Mouse (Mus musculus) v-Abl transformed pro-B cells (cell line): Measurements from ENCODE around the gene Msrb1.
"Not testable (repeated sequence)": the region's sequence is repeated elsewhere in the genome, so short reads cannot be mapped to it uniquely, and the experiment has no call there.

Experiments used
- in situ Hi-C, 2 experiments: fragments of 400-800 bp; cut with MboI; formaldehyde crosslinking; loops; one replicate each; pipeline ENCODE4 v1.15.1; 2025; ENCODE audit not compliant: unreplicated experiment in 2 of 2

Msrb1 gene

GRCm38 (mm10) chr17:24736330-24737051 lies at the start of gene Msrb1:
TSS of gene Msrb1 (plus strand) at chr17:24736642.
- in situ Hi-C loops: loop anchor here in 1 of 2 experiments (10.0 kb wide), 1 partner anchor 628 kb away; the partner anchor contains the start of genes Tpsb2 and Tpsg1

DNA sequence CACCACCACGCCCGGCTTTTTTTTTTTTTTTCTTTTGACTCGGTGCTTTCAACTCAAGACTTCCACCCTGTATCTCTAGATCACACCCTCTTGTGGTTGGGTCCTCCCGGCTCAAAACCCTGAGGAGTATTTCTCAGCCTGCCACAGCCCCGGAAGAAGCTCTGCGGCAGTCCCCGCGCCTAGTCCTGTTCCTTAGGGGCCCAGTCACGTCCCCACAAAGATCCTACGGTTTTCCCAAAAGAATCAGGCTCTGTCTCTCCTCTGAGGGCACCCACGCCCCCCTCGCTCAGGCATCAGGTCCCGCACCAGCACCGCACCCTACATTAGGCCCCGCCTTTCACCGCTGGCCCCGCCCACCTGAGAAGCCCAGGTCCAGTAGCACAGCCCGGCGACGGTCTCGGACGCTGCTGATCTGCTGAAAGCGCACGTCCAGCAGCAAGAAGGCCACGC lies 49.3 kb upstream of the Msrb1 start:
- in situ Hi-C loops: no loop called here

GRCm38 (mm10) chr17:24687599-24687998 lies 48.8 kb upstream of the Msrb1 start:
- in situ Hi-C loops: no loop called here

DNA sequence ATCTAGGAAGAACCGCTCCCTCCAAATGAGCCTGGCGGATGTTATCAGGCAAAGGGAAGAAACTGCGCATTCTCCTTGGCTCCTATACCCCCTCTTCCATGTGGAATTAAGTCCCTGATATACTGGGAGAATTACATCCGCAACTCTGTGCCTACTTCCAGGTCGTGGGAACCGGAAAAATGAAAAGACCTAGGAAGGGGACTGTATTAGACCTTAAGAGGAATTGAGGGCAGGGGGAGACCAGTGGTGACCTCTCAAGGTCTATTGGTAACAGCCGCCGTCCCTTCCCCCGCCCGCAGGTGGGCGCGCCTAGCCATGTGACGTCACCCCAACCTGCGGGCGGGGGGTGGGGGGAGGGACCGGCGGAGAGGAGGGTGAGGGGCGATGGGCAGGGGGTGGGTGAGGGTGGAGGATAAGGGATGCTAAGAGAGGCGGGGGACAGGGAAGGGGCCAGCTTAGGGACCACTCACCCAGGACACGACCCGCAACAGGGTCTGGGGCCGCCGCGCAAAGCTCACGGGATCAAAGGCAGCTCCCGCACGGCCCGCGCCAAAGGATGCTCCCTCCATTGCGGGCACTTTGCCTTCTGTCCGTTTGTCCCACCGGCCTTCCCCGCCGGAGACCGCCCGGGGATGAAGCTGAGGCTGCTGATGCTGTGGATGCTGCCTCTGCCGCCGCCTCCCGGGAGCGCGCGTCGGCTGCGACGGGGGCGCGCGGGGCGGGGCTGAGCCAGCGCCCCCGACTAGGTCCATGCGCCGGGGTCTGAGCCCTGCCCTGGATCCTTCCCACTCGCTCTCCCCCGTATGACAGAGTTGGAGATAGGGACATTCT lies 47.0 kb upstream of the Msrb1 start, which contains the start of gene Syngr3:
Gene Syngr3 (minus strand): TSS at position 705 of the 831 bp plus-strand sequence.
- in situ Hi-C loops: no loop called here

- in situ Hi-C loops: no loop called here
Measured at GRCm38 (mm10) chr17:24692385-24692784, 44.1 kb upstream of the Msrb1 start.

DNA sequence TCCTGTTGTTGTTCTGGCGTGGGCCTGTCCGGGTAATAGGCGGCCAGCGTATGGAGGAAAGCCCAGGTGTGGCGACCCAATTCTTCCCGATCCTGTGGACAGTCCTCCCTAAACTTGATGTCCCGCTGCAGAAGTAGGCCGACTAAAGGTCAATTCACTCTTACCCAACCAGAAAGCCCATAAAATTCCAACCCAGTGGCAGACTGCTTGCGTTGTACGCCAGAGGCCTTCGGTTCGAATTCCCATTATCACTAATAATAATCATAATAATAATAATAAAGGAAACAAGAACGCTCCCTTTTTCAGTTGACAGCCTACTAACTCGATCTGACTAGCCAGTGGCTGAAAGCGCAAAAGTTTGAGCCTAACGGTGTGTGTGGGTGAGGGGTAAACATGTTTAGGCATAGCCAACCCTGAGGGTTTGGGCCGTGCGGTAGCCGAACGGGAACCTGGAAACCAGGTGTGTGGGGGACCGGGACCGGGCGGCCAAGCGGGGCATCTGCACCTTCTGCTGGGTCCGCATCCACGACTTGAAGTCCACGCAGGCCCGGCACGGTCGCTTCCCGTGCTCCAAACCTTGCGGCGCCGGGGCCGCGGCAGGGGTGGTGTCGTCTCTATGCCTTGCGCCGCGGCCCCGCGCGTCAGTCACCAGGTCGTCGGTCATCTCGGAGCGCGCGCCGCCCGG lies 41.0 kb upstream of the Msrb1 start:
- in situ Hi-C loops: no loop called here

- in situ Hi-C loops: no loop called here
Measured at GRCm38 (mm10) chr17:24696011-24696697, 40.3 kb upstream of the Msrb1 start, which contains the start of the genes Gfer and Noxo1. TSS of gene Gfer (minus strand) at chr17:24696156. TSS of gene Noxo1 (plus strand) at chr17:24696234.

DNA sequence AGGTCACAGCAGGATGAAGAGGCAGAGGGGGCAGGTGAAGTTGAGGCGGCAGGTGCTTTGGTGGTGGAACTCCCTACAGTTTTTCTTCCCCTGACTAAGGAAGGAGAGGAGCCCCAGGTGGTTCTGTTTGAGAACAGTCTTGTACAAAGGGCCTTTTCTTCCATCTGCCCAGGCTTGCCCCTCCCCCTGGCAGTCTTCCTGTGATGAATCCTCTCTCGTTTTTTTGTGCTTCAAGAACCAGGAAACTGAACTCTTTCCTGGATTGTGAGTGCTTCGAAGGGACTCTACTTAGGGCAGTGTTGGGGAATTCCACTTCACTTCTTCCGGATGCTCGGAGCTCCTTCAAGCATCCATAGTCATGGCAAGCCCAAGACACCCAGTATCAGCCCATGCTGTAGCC lies 38.5 kb upstream of the Msrb1 start:
- in situ Hi-C loops: no loop called here

- in situ Hi-C loops: no loop called here
Measured at GRCm38 (mm10) chr17:24698715-24699114, 37.7 kb upstream of the Msrb1 start.

DNA sequence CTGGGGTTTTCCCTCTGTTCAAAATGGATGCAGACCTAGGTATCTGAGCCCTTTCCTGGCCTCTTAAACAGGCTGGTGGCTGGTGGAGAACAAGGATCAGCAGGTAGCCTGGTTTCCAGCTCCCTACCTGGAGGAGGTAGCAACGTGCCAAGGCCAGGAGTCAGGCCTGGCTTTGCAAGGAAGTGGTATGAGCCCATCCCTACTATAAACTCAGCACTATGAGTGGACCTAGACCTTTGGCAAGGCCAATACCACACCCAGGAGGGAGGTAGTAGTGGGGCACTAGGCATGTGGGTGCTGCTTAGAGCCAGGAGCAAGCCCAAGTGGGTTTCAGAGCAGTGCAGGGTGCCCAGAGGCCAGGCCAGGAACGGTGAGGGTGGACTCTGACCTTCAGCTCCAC lies 37.0 kb upstream of the Msrb1 start:
- in situ Hi-C loops: no loop called here

GRCm38 (mm10) chr17:24701251-24701650 lies 35.2 kb upstream of the Msrb1 start:
- in situ Hi-C loops: no loop called here

DNA sequence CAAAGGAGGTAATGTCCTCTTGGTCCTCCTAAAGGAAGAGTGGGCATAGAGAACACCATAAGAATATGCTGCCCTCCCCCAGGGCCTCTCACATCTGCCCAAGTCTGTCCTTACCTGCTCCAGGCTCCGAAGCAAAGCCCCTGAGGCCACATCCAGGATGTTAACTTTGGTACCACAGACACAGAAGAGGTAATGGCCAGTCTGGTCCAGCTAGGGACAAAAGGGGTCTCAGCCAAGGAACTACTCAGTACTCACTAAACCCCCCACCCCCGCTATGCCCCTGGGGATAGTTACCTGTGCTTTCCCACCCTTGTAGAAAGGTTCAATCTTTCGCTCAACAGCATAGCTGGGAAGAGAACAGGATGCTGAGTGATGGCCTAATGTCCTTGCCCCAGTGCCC lies 30.6 kb upstream of the Msrb1 start:
- in situ Hi-C loops: no loop called here

DNA sequence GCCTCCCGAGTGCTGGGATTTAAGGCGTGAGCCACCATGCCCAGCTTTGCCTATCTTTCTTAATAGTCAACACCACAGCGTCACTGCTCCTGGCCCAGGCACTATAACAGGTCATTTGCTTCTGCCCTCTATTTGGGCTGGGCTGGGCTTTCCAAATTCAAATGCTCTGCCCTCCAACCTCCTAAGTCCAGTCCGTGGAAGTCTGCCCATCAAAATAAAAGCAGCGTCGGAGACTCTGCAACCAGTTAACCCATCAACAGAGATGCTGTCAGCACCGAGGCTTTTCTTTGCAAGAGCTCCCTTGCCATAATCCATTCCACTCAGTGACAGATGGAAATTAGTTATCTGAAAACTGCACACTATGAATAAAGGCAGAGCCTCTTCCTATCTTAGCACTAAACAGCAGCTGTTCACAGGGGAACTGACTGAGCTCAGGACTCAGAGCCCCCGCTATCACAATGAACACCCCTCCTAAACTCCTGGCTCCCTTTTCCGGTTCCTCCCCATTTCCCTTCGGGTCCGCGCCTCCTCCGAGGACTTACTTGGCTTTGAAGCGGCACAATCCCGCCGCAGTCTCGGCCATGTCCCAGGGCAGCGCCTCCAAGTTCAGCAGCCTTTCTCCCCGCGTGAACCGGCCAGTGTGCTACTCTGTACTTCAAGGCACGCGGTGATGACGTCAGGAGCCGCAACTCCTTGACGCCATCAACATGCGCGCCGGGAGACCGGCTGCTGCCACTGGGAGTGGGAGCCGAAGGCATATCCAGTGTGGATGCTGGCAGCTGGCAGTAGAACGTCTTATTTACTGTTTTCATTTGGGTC lies 29.3 kb upstream of the Msrb1 start, which contains the start of gene Tbl3:
Gene Tbl3 (minus strand): TSS at position 679 of the 819 bp plus-strand sequence.
- in situ Hi-C loops: no loop called here

DNA sequence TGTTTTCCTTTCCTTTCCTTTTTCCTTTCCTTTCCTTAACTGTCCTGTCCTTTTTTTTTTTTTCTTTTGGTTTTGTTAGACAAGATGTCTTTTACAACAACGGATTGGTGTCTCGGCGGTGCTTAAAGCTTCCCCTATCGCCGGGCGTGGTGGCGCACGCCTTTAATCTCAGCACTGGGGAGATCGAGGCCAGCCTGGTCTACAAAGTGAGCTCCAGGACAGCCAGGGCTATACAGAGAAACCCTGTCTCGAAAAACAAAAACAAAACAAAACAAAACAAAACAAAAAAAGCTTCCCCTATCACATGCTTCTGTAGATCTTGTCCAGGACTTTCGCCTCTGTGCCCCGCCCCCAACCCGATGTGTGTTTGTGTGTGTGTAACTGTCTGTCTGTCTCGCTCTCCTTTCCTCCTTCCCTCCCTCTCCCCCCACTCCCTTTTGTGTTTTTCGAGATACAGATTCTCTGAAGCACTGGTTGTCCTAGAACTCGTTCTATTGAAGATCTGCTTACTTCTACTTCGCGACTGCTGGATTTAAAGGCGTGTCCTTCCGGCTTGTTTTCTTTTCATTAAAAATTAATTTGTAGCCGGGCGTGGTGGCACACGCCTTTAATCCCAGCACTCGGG lies 28.5 kb upstream of the Msrb1 start:
- in situ Hi-C loops: no loop called here

- in situ Hi-C loops: no loop called here
Measured at GRCm38 (mm10) chr17:24708646-24709045, 27.8 kb upstream of the Msrb1 start.

DNA sequence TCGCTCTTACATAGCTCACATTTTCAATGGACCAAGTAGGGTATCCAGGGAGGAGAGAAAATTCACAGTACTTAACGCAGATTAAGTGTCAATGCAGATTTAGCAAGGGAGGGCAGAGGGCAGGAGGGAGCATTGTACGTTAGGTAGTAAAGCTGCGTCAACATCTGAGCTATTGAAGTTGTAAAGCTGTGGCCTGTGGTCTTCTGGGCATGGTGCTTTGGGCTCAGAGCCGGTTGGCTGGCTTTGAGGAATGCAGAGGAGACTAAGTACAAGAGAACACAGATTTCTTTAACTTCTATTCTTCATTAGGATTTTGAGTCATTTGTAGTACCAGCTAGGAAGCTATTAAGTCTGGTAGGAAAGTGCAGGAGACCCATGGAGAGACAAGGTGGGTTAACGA lies 20.9 kb upstream of the Msrb1 start:
- in situ Hi-C loops: no loop called here

- in situ Hi-C loops: no loop called here
Measured at GRCm38 (mm10) chr17:24716166-24716682, 20.2 kb upstream of the Msrb1 start.

GRCm38 (mm10) chr17:24717943-24718342 lies 18.5 kb upstream of the Msrb1 start, which contains the start of the genes Rnf151 and Rps2:
TSS of gene Rnf151 (minus strand) at chr17:24718063.
TSS of gene Rps2 (plus strand) at chr17:24718116.
- in situ Hi-C loops: no loop called here

DNA sequence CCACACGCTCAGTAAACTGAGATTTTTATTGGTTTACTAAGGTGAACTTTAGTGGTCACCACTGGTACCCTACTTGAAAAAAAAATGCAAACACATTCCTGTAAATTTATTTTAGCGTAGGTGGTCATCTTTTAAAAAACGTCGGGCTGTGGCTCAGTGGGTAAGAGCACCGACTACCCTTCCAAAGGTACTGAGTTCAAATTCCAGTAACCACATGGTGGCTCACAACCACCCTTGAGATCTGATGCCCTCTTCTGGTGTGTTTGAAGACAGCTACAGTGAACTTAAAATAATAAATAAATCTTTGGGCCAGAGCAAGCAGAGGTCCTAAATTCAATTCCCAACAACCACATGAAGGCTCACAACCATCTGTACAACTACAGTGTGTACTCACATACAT lies 17.5 kb upstream of the Msrb1 start:
- in situ Hi-C loops: not testable (repeated sequence)
